8 mouse cellular contexts compared by ENCODE assay signal in genomic region chr7:126200178-126200996, GRCm38 (mm10). TPM values are rescaled to one million over a fixed set of nuclear protein-coding genes. Genes with fewer than 3 reads are reported as not detected.
DNase-seq lines count a peak whose midpoint lies in the region; ATAC-seq lines count a peak whose summit lies in the region.

TSS of gene Xpo6 (minus strand) at chr7:126200501.

- ATAC-seq in inflammation-experienced regulatory T-cells, adult 6 months = peak; percentile 95
- peak; percentile 91 for ATAC-seq in megakaryocyte-erythroid progenitor cell, adult 5-6 weeks (replicated peaks; ENCODE audit: low FRiP score, low TSS enrichment, poor library complexity, severe bottlenecking)

- intact Hi-C loops in gastrocnemius, postnatal 14 days (cut with DNase I; ENCODE audit: low total_unique reads) = no loop called here
- intact Hi-C loops in left cerebral cortex, postnatal 10 days (cut with DNase I) = no loop called here

- peak; percentile 92 for DNase-seq in adipocyte (ENCODE audit: low spot score)
- peak; percentile 98 for DNase-seq in embryo, embryonic 10 days (ENCODE audit: low spot score)
- DNase-seq in gastrocnemius, postnatal 14 days = peak; percentile 97
- peak; percentile 93 to 99 for DNase-seq in left cerebral cortex, postnatal 10 days (ENCODE audit: extremely low spot score in 1 of 2, low spot score in 2 of 2)
- peak; percentile 96 for DNase-seq in right cerebral cortex, postnatal 25 days
- DNase-seq in urinary bladder, postnatal 4 days (ENCODE audit: low spot score in 2 of 2) = peak; percentile 93 to 96

RNA-seq across cellular contexts. Expression of gene Xpo6, which starts in this region (rescaled TPM):
- total RNA-seq in gastrocnemius, postnatal 14 days (2021) = 10 to 100 TPM; 16.1 to 18.9 TPM
- polyA plus RNA-seq in inflammation-experienced regulatory T-cells, adult 6 months (2017; shearing (Covaris generic)) = 100 to 1,000 TPM in 2 of 3 experiments, 10 to 100 TPM in 1; 66.7 to 148 (median 128) TPM
- total RNA-seq in left cerebral cortex, postnatal 10 days (2021) = 100 to 1,000 TPM; 101 to 103 TPM
- total RNA-seq in megakaryocyte-erythroid progenitor cell, adult 5-6 weeks (2014; fragmentation: Nextera tagmentation) = 147 and 182 TPM in 2 replicates
- 40.3 and 77.8 TPM in 2 replicates for total RNA-seq in megakaryocyte-erythroid progenitor cell, adult 5-6 weeks (2017)

Comparison
In these comparisons a context has a peak if more than half of its experiments do, and no peak if none do; other contexts are left out.
1. Peak in every context shown above with its lines: DNase-seq and ATAC-seq.